Mouse (Mus musculus): Measurements from ENCODE around the gene Fam102b.

Gene Fam102b

GRCm38 (mm10) chr3:109027515-109027987 lies at the start of gene Fam102b:
Fam102b (minus strand) TSS chr3:109027607.
- CTCF ChIA-PET: interaction anchor here (0.7 to 1.7 kb wide), 2 partner anchors 34 to 116 kb away, joined by 4 to 6 read pairs; partner anchors contain the start of gene Prpf38b

- CTCF ChIA-PET: interaction anchor here (0.6 kb wide), 1 partner anchor 83 kb away, joined by 11 read pairs; no protein-coding TSS in a partner anchor
Measured at GRCm38 (mm10) chr3:109062989-109063388, 35.6 kb upstream of the Fam102b start.

- CTCF ChIA-PET: interaction anchor here (0.6 to 1.6 kb wide), 3 partner anchors 35 to 82 kb away, joined by 3 to 11 read pairs (median 6); partner anchors contain the start of gene Fam102b
Measured at GRCm38 (mm10) chr3:109062391-109062790, 35.0 kb upstream of the Fam102b start.

- CTCF ChIA-PET: no interaction called here
Measured at GRCm38 (mm10) chr3:109059903-109060302, 32.5 kb upstream of the Fam102b start.

GRCm38 (mm10) chr3:109051946-109052331 lies 24.5 kb upstream of the Fam102b start:
- CTCF ChIA-PET: no interaction called here

GRCm38 (mm10) chr3:109051056-109051945 lies 23.9 kb upstream of the Fam102b start:
- CTCF ChIA-PET: no interaction called here

GRCm38 (mm10) chr3:109047707-109048283 lies 20.4 kb upstream of the Fam102b start:
- CTCF ChIA-PET: interaction anchor here (0.7 kb wide), 1 partner anchor 13 kb away, joined by 3 read pairs; no protein-coding TSS in a partner anchor

- CTCF ChIA-PET: no interaction called here
Measured at GRCm38 (mm10) chr3:109046428-109046827, 19.0 kb upstream of the Fam102b start.

- CTCF ChIA-PET: no interaction called here
Measured at GRCm38 (mm10) chr3:109043395-109043794, 16.0 kb upstream of the Fam102b start.

GRCm38 (mm10) chr3:109040908-109041307 lies 13.5 kb upstream of the Fam102b start:
- CTCF ChIA-PET: no interaction called here

GRCm38 (mm10) chr3:109034411-109034810 lies 7.0 kb upstream of the Fam102b start:
- CTCF ChIA-PET: interaction anchor here (0.7 kb wide), 1 partner anchor 137 kb away, joined by 4 read pairs; no protein-coding TSS in a partner anchor

- CTCF ChIA-PET: no interaction called here
Measured at GRCm38 (mm10) chr3:109032306-109032705, 4.9 kb upstream of the Fam102b start.

GRCm38 (mm10) chr3:109031626-109032025 lies 4.2 kb upstream of the Fam102b start:
- CTCF ChIA-PET: interaction anchor here (0.7 kb wide), 1 partner anchor 181 kb away, joined by 7 read pairs; no protein-coding TSS in a partner anchor

GRCm38 (mm10) chr3:109030817-109031216 lies 3.4 kb upstream of the Fam102b start:
- CTCF ChIA-PET: no interaction called here

- CTCF ChIA-PET: no interaction called here
Measured at GRCm38 (mm10) chr3:109029661-109030060, 2.3 kb upstream of the Fam102b start.

GRCm38 (mm10) chr3:109026991-109027470 lies 376 bp downstream of the Fam102b start:
- CTCF ChIA-PET: interaction anchor here (1.7 kb wide), 1 partner anchor 35 kb away, joined by 6 read pairs; no protein-coding TSS in a partner anchor

- CTCF ChIA-PET: interaction anchor here (1.7 kb wide), 1 partner anchor 35 kb away, joined by 6 read pairs; no protein-coding TSS in a partner anchor
Measured at GRCm38 (mm10) chr3:109026462-109026990, 881 bp downstream of the Fam102b start.

- CTCF ChIA-PET: interaction anchor here (0.6 kb wide), 1 partner anchor 28 kb away, joined by 5 read pairs; no protein-coding TSS in a partner anchor
Measured at GRCm38 (mm10) chr3:109025579-109025978, 1.8 kb downstream of the Fam102b start.

- CTCF ChIA-PET: no interaction called here
Measured at GRCm38 (mm10) chr3:109023066-109023465, 4.3 kb downstream of the Fam102b start.

- CTCF ChIA-PET: interaction anchor here (0.5 to 0.7 kb wide), 2 partner anchors 11 to 97 kb away, joined by 4 to 6 read pairs; no protein-coding TSS in a partner anchor
Measured at GRCm38 (mm10) chr3:109021720-109022516, 5.5 kb downstream of the Fam102b start.

GRCm38 (mm10) chr3:109018336-109018735 lies 9.1 kb downstream of the Fam102b start:
- CTCF ChIA-PET: interaction anchor here (0.7 kb wide), 1 partner anchor 40 kb away, joined by 3 read pairs; no protein-coding TSS in a partner anchor

Data from spleen, embryonic (tissue).